Mouse (Mus musculus) central nervous system, embryonic 14 days (tissue): ENCODE results near the gene Olfr961. TPM values are rescaled to one million over a fixed set of nuclear protein-coding genes. Genes with fewer than 3 reads are reported as not detected.

Experiments
- polyA plus RNA-seq: library from polyadenylated mRNA; depleted of rRNA; stranded (reverse); fragments of >200 nt; gene quantifications from 2 replicates; pipeline ENCODE4 v1.2.3, GENCODE M21; 2012; rRNA removed

Gene Olfr961
- polyA plus RNA-seq, result not detected in 2 replicates

DNA sequence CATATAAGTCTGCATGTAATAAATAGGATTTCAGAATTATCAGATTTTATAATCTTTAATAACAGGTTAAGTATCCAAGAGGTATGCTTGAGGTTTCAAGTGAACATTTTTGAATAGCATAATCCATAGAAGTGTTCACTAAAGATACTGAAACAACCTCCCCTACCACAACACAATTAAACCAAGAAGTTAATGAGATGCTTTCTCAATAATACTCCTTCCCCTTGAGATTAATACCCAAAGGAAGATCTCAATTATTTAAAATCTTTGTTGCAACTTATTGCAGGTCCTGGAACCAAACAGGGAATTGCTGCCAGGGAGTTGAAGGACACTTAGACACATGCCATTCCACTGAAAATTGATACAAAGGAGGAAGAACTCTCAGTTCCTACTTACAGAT, at the start of gene Olfr961:
Gene Olfr961, plus strand, starts transcription at position 301 of the 400 bp plus-strand sequence.

GRCm38 (mm10) chr9:39603999-39604453, 40.9 kb upstream of the Olfr961 start, which contains the start of gene AW551984:
TSS of gene AW551984 (minus strand) at chr9:39604403.

GRCm38 (mm10) chr9:39610355-39610754, 34.5 kb upstream of the Olfr961 start, which contains the start of gene Olfr148:
TSS of gene Olfr148 (plus strand) at chr9:39610655.

DNA sequence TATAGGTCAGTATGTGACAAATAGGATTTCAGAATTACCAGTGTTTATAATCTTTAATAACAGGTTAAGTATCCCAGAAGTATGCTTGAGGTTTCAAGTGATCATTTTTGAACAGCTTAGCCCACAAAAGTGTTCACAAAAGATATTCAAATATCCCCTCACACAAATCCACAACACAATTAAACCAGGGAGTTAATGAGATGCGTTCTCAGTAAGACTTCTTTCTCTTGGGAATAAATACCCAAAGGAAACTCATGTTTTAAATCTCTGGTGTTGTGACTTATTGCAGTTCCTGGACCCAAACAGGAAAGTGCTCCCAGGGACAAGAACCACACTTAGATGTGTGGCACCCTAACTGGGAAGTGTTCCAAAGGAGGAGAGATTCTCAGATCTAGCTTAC, 23.8 kb upstream of the Olfr961 start, which contains the start of gene Olfr960:
Gene Olfr960, plus strand, starts transcription at position 301 of the 400 bp plus-strand sequence.

GRCm38 (mm10) chr9:39666905-39667304, 22.0 kb downstream of the Olfr961 start, which contains the start of gene Olfr963:
TSS of gene Olfr963 (plus strand) at chr9:39667205.

Other genes starting within 250 kb of the Olfr961 start
- not detected in 2 replicates for gene Olfr952, start 217.9 kb upstream of the Olfr961 start, polyA plus RNA-seq
- gene Olfr954, start 188.4 kb upstream of the Olfr961 start, polyA plus RNA-seq, result not detected in 2 replicates
- not detected in 2 replicates for gene Olfr955, start 173.1 kb upstream of the Olfr961 start, polyA plus RNA-seq
- not detected in 2 replicates for gene Olfr44, start 151.1 kb upstream of the Olfr961 start, polyA plus RNA-seq
- not detected in 2 replicates for gene Olfr957, start 129.3 kb upstream of the Olfr961 start, polyA plus RNA-seq
- not detected in 2 replicates for gene Olfr958, start 91.0 kb upstream of the Olfr961 start, polyA plus RNA-seq
- gene Olfr959, start 69.5 kb upstream of the Olfr961 start, polyA plus RNA-seq, result 0.03 TPM in 1 of 2 replicates, not detected in the other
- 53.4 and 77.5 TPM in 2 replicates for gene AW551984, start 40.7 kb upstream of the Olfr961 start, polyA plus RNA-seq
- gene Olfr148, start 34.4 kb upstream of the Olfr961 start, polyA plus RNA-seq, result not detected in 2 replicates
- not detected in 2 replicates for gene Olfr960, start 23.7 kb upstream of the Olfr961 start, polyA plus RNA-seq
- not detected in 2 replicates for gene Olfr963, start 22.1 kb downstream of the Olfr961 start, polyA plus RNA-seq
- gene Olfr149, start 62.0 kb downstream of the Olfr961 start, polyA plus RNA-seq, result not detected in 2 replicates
- gene Olfr965, start 66.3 kb downstream of the Olfr961 start, polyA plus RNA-seq, result not detected in 2 replicates
- not detected in 2 replicates for gene Olfr150, start 85.9 kb downstream of the Olfr961 start, polyA plus RNA-seq
- not detected in 2 replicates for gene Olfr967, start 101.2 kb downstream of the Olfr961 start, polyA plus RNA-seq
- gene Olfr968, start 138.2 kb downstream of the Olfr961 start, polyA plus RNA-seq, result not detected in 2 replicates
- gene Olfr969, start 145.9 kb downstream of the Olfr961 start, polyA plus RNA-seq, result not detected in 2 replicates
- gene Olfr970, start 163.8 kb downstream of the Olfr961 start, polyA plus RNA-seq, result not detected in 2 replicates
- gene Olfr971, start 191.8 kb downstream of the Olfr961 start, polyA plus RNA-seq, result not detected in 2 replicates
- not detected in 2 replicates for gene Olfr972, start 221.3 kb downstream of the Olfr961 start, polyA plus RNA-seq